Mouse (Mus musculus) lung, postnatal 14 days (tissue): ENCODE measurements around the gene Tmem63c.
A peak's percentile ranks its signal among the peaks of the same experiment; 100 is the strongest.

Experiments
- DNase-seq: peaks from one replicate; pipeline ENCODE4 v3.0.0; 2021

The Tmem63c gene

DNA sequence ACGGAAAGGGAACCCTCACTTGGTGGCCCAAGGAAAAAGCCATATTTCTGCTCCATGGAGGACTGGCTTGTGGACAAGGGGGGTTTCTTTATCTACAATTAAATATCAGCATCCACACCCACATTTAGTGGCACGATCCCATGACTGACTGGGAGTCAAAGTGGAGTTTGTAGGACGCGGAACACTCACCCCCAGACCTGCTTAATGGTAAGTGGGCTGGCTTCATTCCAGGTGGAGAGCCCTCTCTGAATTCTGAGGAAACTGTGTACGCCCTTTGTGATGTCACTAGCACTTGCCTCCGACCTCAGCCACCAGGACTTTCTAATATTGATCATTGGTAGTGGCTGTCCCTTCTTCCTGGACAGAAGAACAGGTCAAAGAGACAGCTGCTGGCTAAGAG, at the start of gene Tmem63c:
Gene Tmem63c, plus strand, starts transcription at position 301 of the 400 bp plus-strand sequence.
- DNase-seq: no peak

DNA sequence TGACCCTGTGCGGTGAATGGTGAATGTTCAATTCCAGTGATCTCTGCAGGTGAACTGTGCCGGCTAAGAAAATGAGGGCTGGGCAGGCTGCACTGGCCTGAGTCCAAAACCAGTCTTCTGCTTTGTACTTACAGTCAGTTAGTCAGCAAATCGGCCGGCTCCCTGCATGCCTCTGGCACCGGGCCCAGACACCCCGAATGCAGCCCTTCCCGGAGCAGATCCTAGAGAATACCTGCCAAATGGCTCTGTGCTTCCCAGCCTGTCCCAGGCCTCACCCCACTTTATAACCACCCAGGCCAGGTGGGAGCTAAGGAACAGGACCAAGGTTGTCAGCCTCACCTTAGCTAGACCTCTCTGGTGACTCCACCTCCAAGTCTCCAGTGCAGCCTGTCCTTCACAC, 47.9 kb upstream of the Tmem63c start:
- peak; percentile 69 for DNase-seq

- no peak for DNase-seq
These were observed 47.4 kb upstream of the Tmem63c start for GRCm38 (mm10) chr12:86973706-86974105.

GRCm38 (mm10) chr12:86974387-86975288, 46.5 kb upstream of the Tmem63c start:
- DNase-seq: peak; percentile 84

DNA sequence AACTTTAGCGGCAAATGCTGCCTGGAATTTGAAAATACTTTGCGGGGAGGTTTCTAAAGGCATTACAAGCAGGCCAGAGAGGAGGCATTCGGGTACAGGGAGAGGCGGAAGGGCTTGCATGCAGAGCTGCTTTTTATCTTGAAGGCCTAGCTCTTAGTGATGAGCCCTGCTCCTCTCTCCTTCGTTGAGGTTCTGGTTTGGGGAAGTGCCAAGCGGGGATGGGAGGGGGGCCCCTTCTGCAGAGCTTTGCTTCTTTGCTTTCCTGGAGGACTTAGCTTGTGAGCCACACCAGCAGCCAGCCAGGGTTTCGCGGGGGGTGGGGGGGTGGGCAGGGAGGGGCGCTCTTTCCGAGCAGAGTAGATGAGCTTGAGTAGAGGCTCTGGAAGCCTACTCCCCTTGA, 45.4 kb upstream of the Tmem63c start:
- no peak for DNase-seq

DNA sequence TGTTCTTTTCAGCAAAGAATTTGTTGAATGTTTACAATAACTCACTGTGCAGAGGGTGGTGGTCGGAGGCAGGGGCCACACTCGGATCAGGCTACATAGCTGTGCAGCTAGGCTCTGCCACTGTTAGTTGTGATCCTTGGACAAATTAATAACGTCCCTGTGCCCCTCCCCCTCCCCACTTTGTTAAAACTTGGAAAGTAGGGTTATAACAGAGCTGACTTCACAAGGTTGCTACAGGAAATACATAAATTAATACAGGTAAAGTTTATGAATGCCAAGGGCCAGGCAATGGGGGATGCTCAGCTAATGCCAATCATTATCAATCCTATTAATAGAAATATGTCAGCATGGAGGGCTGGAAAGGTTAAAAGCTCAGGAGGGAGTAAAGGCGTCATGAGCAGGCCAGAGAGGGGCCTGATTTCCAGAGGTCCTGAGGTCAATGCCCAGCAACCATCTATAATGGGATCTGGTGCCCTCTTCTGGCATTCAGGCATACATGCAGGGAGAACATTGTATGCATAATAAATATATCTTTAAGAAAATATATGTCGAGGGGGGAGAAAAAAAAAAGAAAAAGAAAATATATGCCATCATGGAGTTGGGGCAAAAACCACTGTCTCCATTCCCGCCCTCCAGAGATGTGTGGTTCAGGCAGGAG, 44.5 kb upstream of the Tmem63c start:
- DNase-seq: no peak

DNA sequence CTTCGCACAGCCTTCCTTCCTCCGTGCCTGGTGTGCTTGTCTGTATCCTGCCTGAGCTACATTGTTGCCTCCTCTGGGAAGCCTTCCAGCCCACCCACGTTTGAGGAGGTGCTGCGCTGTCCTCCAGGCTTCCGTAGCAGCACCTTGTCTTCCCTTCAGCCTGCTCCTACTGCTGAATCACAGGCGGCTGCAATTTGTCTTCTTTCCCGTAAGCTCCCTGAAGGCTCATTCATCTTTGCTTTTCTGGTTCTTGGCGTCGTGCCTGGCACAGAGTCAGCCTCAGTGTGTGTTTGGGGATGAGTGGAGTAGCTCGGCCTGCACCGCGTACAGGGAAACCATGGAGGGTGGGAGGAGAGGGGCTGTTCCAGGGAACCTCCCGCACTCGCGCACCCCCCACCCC, 43.3 kb upstream of the Tmem63c start:
- DNase-seq: peak; percentile 34

GRCm38 (mm10) chr12:86981180-86981579, 40.0 kb upstream of the Tmem63c start:
- no peak for DNase-seq

- DNase-seq: peak; percentile 64
These were observed 37.5 kb upstream of the Tmem63c start for GRCm38 (mm10) chr12:86983470-86984193.

- DNase-seq: peak; percentile 58
These were observed 37.0 kb upstream of the Tmem63c start for GRCm38 (mm10) chr12:86984194-86984555.

DNA sequence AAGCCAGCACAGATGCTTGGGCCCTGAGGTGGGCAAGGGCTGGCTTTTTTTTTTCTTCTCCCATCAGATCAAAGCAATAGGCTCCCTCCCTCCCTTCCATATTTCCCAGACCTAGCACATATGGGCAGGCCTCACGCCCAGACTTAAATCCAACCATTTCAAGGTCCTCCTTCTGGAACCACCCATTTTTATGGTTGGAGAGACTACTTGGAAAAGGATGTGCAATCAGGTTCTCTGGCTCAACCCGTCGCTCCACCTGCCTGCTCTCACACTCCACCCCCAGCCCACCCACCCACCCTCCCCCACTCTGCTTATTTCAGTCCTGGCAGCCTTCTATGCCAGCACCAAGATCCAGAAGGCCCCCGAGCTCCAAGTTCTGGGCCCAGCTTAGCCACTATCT, 34.6 kb upstream of the Tmem63c start:
- DNase-seq: no peak

DNA sequence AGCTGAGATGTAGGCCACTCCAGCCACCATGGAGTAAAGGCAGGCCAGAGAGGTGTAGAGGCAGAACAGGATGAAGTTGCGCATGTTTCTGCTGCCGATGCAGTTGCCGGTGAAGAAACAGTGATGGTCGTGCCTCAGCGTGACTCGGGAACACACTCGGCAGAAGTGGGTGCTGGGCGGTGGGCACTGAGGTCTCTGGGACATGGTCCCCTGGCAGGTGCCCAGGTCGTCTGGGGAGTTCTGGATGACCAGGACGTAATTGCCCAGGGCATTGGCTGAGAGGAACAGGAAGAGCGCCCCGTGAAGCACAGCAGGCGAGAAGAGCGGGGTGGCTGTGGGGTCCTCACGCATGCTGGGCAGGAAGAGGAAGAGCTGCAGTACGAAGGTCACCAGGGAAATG, 32.9 kb upstream of the Tmem63c start:
- no peak for DNase-seq

DNA sequence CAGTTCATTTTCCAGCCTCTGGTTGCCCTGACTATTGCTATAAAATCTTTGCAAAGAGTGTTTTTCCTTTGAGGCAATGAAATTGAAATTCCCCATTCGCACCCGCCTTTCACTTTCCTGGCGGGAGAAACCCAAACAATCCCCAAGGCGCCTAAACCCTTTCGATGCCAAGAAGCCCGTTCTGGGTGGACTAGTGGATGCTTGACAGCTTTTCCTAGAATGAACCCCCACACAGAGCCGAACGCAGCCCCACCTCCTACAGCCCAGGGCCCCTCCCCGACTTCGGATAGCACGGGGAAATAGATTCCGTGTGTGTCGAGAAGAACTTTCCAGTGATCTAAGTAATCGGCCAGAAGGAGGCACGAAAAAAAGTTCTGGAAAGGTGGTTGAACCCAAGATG, 31.8 kb upstream of the Tmem63c start:
- no peak for DNase-seq

DNA sequence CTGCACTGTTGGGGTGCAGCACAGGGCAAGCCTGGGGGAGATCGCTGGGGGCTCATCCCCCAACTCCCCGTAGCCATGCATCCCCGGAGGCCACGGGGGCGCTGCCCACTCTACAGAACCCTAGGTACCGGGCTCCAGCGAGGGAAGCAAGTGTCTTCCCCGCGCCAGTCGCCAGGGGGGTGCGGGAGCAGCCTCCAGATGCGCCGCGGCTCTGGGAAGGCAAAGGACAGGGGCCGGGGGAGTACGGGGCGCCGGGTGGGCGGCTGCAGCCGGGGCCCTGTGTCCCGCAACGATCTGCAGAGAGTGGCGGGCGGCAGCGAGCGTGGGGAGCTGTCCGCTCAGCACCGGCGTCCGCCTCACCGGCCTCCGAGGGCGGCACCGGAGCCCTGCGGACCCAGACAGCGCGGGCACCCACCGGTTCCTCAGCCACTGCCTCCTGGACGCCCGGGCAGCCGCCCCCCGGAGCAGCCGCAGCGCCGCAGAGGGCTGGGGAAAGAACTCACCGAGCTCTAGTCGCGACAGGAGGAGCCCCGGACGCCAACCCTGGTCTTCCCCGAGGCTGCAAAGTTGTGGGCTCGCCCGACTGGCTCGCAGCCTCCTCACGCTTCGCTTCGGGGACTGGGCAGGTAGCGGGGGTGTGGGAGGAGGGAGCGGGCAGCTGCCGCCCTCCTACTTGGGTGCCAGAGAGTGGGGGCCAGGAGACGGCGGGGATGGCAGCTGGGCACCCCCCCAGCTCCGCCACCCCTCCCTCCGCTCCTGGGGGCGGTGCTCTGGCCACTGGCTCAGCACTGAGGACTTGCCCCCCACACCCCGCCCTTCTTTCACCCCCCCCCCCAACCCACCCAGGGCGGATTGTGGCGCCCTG, 31.0 kb upstream of the Tmem63c start, which contains the start of gene Zdhhc22:
Gene Zdhhc22, minus strand, starts transcription at position 541 of the 865 bp plus-strand sequence.
- DNase-seq: peak; percentile 40

- no peak for DNase-seq
These were observed 30.4 kb upstream of the Tmem63c start for GRCm38 (mm10) chr12:86990755-86991110.

GRCm38 (mm10) chr12:86994166-86994565, 27.0 kb upstream of the Tmem63c start:
- DNase-seq: no peak

- DNase-seq: no peak
These were observed 26.4 kb upstream of the Tmem63c start for GRCm38 (mm10) chr12:86994776-86995175.

DNA sequence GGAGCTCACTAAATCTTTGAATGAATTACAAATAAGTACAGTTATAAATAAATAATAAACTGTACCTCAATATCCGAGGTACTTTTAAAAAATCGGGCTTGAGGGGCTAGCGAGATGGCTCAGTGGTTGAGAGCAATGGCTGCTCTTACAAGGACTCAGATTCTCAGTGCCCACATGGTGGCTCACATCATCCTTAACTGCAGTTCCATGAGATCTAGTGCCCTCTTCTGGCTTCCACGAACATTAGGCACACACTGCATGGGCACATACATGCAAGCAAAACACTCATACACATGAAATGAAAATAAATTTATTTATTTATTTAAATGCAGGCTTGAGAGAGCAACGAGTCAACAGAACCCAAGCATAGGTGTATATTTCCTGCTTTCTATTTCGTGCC, 25.2 kb upstream of the Tmem63c start:
- no peak for DNase-seq

GRCm38 (mm10) chr12:86998699-86999098, 22.4 kb upstream of the Tmem63c start:
- DNase-seq: no peak

DNA sequence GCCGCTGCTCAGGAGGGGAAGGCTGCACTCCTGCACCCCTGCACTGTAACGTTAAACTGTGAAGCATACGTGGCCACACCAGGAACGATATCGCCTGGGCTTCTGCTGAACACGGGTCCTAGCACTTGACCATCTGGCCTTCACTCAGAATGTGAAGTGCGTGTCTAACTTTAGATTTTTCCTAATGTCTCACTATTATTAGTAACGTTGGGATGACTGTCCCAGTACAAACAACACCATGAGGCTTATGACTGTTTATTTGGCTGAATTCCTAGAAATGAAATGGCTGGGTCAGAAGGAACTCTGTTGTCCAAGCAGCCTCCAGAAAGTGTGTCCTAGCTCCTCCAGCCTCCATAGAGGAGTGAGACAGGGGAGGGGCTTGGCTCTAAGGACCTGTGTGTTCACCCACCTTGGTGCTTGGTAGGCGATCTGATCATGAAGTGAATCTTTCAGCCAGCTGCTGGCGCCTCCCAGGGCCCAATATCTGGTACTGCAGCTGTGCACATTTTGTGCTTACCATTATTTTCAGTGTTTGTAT, 21.8 kb upstream of the Tmem63c start:
- peak; percentile 17 for DNase-seq

DNA sequence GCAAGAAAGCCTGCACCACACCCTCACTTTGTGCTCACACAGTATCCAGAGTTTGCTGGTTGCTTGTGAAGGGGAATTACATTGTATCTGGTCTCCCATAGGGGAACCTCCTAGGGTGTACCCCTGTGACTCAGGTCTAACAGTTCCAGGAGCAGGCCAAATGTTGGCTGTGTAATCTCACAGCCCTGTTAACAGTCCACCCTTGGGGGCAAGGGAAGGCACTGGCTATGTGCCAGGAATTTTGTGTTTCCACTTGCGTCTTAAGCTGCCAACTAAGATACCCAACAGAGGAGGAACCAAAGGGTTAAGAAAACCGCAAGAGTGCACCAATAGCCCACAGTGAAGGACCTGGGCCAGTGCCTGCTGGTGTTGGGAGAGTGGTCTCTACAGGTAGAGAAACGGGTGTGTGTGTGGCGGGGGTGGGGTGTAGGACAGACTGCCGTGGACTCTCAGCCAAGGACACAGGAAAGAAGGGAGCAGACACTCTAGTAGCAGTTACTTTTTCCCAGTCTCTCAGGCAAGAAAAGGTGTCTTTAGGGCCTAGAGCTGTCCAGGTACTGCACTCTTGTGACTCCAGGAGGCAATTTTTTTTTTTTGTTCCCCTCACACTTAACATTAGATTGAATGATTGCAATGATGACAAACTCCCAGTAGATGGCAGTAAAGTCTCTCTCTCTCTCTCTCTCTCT, 20.8 kb upstream of the Tmem63c start:
- DNase-seq: no peak

DNA sequence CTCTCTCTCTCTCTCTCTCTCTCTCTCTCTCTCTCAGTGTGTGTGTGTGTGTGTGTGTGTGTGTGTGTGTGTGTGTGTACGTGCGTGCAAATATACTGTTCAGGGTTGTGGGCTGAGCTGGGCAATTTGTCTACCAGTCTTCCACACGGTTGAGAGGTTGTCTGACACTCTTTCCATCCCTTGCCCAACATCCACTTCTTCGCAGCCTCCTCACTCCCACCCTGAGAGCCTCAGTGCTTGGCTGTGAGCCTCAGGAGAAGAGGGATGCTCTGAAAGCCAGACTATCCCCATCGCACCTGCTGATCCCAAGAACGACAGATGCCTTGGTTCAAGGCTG, 20.3 kb upstream of the Tmem63c start:
- no peak for DNase-seq
